Mouse (Mus musculus) adrenal gland, postnatal 10 days (tissue): ENCODE measurements at regions not wholly inside any gene's neighbourhood (a gene's known extent, or its start where the extent isn't known, plus 50 kb on each side); places are given as distances from the start of the nearest gene placed in this dataset.

Experiments
- DNase-seq: peaks from one replicate; pipeline ENCODE4 v3.0.0; 2021; ENCODE audit warnings: mixed read lengths

DNA sequence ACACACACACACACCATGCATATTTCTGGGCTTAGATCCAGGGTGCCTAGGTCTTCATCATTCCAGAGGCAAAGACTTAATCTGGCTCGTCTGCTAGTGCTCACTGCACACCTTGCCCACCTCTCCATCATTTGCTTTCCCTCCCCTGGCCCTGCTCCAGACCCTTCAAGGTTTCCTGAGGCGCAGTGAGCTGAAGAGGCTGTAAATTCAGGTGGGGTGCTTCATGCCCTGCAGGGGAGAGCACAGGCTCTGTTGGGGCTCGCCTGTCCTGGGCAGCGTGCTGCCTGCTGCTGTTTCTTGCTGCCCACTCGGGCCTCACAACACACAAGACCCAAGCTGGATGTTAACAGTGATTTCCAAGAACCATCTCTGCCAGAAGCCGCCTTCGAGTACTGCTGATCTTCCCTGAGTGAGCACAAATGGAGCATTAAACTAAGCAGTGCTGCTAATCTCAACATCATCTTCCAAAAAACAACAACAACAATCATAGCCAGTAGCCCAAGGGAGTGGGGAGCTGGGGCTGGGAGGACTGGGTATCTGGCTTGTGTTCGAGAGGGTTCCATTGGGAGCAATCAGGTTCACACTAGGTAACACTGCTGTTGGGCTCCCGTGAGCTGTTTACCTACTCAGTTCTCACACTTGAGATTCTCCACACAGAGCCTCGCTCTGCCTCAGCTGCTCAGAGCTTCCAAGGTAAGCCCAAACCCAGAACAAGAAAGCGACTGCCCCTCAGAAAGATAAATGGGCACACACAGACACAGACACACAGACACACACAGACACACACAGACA lies 181.1 kb downstream of the Wdr11 start:
- DNase-seq, result no peak

DNA sequence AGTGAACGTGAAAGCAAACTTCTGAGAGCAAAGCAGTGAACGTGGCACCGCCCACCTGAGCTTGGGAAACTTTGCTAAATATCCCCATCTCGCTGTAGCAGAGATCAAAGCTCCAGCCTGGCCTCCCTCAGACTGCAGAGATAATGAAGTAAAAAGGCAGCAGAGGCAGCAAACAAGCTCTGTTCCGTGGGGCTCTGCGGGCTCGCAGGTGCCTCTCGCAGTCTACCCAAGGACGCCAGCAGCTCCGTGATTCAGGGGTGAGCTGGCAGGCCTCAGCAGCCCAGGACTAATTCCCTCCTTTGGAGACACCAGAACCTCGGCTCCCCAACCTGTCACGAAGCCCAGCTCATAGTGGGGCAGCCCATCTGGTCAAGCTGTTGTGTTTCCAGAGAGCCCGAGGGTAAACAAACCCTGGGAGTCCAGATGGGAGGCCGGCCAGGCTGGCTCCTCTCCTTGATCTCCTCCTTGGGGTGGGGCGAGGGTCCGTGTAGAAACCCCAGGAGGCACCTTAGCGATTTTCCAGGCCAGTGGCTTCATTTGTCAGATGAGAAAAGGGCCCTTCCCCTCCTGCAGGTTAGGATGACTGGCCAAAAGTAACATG lies 182.7 kb downstream of the Wdr11 start:
- DNase-seq, result peak; percentile 48

DNA sequence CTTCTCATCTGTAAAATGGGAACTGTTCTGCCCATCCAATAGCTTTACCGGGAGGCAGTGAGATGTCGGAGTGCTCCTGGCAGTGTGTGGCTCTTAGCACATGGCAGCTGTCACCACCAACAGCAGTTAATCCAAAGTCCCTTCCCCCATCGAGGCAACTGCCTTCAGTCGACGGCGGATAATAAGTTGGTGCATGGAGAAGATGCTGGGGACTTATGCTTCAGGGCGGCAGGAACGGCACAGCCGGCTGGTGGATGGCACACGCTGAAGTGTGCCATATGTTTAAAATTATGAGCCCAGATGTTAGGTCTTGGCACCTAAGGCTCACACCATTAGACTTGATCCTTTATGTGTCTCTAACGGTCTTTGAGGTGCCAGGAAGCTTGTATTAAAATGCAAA lies 183.5 kb downstream of the Wdr11 start:
- DNase-seq, result no peak

GRCm38 (mm10) chr7:129778842-129779421 lies 187.3 kb downstream of the Wdr11 start:
- DNase-seq, result peak; percentile 59

- DNase-seq, result no peak
These were observed 188.3 kb downstream of the Wdr11 start for GRCm38 (mm10) chr7:129779939-129780338.

DNA sequence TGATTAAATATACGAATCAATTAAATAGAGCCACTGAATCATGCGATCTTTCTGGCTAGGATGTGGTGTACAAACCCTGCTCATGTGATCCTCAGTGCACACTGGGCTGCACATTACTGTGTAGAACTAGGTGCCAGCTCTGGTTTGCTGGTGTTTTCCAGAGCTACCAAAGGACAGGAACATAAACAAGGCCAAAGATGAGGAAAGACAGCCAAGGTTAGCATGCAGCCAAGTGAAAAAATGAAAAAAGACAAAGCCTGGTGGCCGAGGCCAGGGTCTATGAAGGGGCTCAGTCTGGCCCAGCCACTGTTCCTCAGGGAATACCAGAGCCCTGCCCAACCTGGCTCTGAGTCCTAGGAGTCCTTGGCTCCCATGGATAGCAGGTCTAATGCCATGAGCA lies 190.1 kb downstream of the Wdr11 start:
- peak; percentile 68 for DNase-seq

DNA sequence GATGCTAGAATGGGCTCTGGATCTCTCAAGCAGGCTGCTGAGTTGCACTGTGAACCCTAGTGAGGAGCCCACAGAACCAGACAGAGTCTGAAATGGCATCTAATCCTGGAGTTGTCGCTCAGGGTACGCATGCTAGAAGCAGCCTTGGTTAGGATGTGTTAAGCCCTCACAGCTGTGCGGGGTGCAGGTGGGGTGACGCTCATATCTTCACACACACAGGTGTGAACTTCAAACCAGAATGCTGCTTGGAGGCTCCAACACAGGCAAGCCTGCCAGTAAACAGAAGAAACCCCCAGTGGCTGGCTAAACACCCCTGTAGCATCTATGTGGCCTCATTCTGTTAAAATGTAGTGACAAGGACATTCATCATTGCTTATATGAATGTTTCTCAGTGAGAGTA lies 193.3 kb downstream of the Wdr11 start:
- no peak for DNase-seq

GRCm38 (mm10) chr7:129787011-129787410 lies 195.3 kb downstream of the Wdr11 start:
- DNase-seq, result no peak

- DNase-seq, result no peak
These were observed 196.1 kb downstream of the Wdr11 start for GRCm38 (mm10) chr7:129787736-129788135.

DNA sequence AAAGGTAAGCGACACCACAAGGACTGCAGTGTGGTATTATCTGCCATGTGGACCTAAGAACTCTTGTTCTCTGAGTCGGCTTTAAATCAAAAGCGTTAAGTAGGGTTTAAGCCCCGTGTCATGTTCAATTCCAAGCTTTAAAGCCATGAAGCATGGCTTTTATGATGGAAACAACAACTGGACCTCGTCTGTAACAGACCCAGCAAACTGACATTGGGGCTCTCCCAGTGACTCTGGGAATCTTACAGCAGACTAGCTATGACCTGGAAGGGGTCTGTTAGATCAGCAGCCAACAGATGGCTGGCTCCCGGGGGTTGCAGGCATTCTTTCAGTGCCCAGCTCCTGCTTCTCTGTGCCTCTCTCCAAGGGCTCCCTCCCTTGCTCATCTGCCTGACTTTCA lies 197.8 kb downstream of the Wdr11 start:
- no peak for DNase-seq

- no peak for DNase-seq
These were observed 199.2 kb downstream of the Wdr11 start for GRCm38 (mm10) chr7:129790590-129791449.

DNA sequence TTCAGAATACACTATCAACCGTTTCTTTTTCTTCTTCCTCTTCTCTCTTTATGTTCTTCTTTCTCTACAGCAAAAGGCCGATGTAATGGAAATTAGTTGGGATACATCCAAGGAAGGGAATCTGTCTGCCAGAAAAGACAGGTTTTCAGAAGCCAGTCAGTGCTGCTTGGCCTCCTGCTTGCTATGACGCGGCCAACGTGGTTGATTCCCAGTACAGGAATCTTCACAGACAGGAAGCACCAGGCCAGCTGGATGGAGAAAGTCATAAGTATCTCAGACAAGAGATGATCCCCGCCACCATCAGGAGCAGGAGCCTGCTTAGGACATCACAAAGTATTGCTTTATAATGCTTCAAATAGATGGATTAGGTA lies 199.8 kb downstream of the Wdr11 start:
- no peak for DNase-seq

- DNase-seq, result no peak
These were observed 202.1 kb downstream of the Wdr11 start for GRCm38 (mm10) chr7:129793733-129794132.

- peak; percentile 56 for DNase-seq
These were observed 202.6 kb downstream of the Wdr11 start for GRCm38 (mm10) chr7:129794276-129794675.

GRCm38 (mm10) chr7:129798525-129798924 lies 206.9 kb downstream of the Wdr11 start:
- no peak for DNase-seq

- DNase-seq, result no peak
These were observed 208.8 kb downstream of the Wdr11 start for GRCm38 (mm10) chr7:129800461-129800867.

GRCm38 (mm10) chr7:129801431-129801847 lies 209.8 kb downstream of the Wdr11 start:
- peak; percentile 74 for DNase-seq

- no peak for DNase-seq
These were observed 210.5 kb downstream of the Wdr11 start for GRCm38 (mm10) chr7:129802168-129802567.

GRCm38 (mm10) chr7:129805340-129805739 lies 213.7 kb downstream of the Wdr11 start:
- DNase-seq, result no peak

- DNase-seq, result no peak
These were observed 218.5 kb downstream of the Wdr11 start for GRCm38 (mm10) chr7:129810141-129810540.

- DNase-seq, result no peak
These were observed 218.9 kb downstream of the Wdr11 start for GRCm38 (mm10) chr7:129810565-129810964.

DNA sequence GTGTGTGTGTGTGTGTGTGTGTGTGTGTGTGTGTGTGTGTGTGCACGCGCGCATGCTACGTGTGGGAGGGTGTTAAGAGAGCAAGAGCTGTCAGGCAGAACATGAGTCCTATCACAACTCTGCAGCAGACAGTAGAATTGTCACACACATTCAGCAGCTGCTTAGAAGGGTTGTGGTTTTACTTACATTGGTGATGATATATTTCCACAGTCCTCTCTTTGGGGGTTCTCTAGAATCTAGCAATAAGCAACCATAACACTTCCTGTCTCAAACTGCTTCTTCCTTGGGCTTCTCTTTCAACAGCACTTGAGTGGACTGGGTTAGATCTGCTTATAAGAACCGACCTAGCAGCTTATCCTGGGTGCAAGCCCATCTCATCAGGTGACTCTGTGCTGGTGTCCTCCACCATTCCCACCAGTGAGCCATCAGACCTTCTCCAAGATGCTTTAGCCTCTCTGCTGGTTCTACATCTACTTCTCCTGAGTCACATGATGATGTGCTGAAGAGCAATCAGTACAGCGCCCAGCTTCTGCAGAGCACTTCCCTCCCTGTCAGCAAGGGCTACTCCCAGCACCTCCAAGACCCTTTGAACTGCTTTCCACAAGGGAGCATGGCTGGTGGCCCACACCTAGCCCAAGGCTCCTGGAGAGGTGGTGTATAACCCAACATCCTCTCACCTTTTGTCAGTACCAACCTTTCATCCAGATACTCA lies 222.6 kb downstream of the Wdr11 start:
- DNase-seq, result no peak
